Mouse (Mus musculus): ENCODE results near the gene Dnm2. TPM values are rescaled to one million over a fixed set of nuclear protein-coding genes. Genes with fewer than 3 reads are reported as not detected.

The Dnm2 gene
- polyA plus RNA-seq, 1 experiment from 2014 or later = 60.7 TPM

Small RNA genes within 50 kb of the gene (microRNA-seq; reads per million reads assigned to microRNA genes)
- gene Mir199a-1 = 0.65 reads per million

Other genes with a start within 250 kb of the Dnm2 start
- 39.3 and 43.6 TPM in 2 replicates for gene Keap1, start 185.5 kb upstream of the Dnm2 start, polyA plus RNA-seq (2014; fragmentation: Nextera tagmentation; extraction: Ambion mirVana)
- 3.9 and 4.1 TPM in 2 replicates for gene S1pr5, start 176.5 kb upstream of the Dnm2 start, polyA plus RNA-seq (2014; fragmentation: Nextera tagmentation; extraction: Ambion mirVana)
- gene Atg4d, start 159.6 kb upstream of the Dnm2 start, polyA plus RNA-seq (2014; fragmentation: Nextera tagmentation; extraction: Ambion mirVana) = 38.1 and 46.9 TPM in 2 replicates
- 11.2 and 15.6 TPM in 2 replicates for gene Kri1, start 136.9 kb upstream of the Dnm2 start, polyA plus RNA-seq (2014; fragmentation: Nextera tagmentation; extraction: Ambion mirVana)
- 107 and 112 TPM in 2 replicates for gene Cdkn2d, start 133.5 kb upstream of the Dnm2 start, polyA plus RNA-seq (2014; fragmentation: Nextera tagmentation; extraction: Ambion mirVana)
- 1.8 and 2.2 TPM in 2 replicates for gene Ap1m2, start 112.6 kb upstream of the Dnm2 start, polyA plus RNA-seq (2014; fragmentation: Nextera tagmentation; extraction: Ambion mirVana)
- 58.4 and 62.3 TPM in 2 replicates for gene Slc44a2, start 104.2 kb upstream of the Dnm2 start, polyA plus RNA-seq (2014; fragmentation: Nextera tagmentation; extraction: Ambion mirVana)
- 188 and 201 TPM in 2 replicates for gene Ilf3, start 57.0 kb upstream of the Dnm2 start, polyA plus RNA-seq (2014; fragmentation: Nextera tagmentation; extraction: Ambion mirVana)
- 39.3 and 39.7 TPM in 2 replicates for gene Qtrt1, start 13.1 kb upstream of the Dnm2 start, polyA plus RNA-seq (2014; fragmentation: Nextera tagmentation; extraction: Ambion mirVana)
- gene Tmed1, start 85.3 kb downstream of the Dnm2 start, polyA plus RNA-seq (2014; fragmentation: Nextera tagmentation; extraction: Ambion mirVana) = 46.3 and 51.1 TPM in 2 replicates
- 0.99 and 2.0 TPM in 2 replicates for gene AB124611, start 101.3 kb downstream of the Dnm2 start, polyA plus RNA-seq (2014; fragmentation: Nextera tagmentation; extraction: Ambion mirVana)
- 37.0 and 41.3 TPM in 2 replicates for gene Carm1, start 122.0 kb downstream of the Dnm2 start, polyA plus RNA-seq (2014; fragmentation: Nextera tagmentation; extraction: Ambion mirVana)
- gene Timm29, start 167.8 kb downstream of the Dnm2 start, polyA plus RNA-seq (2014; fragmentation: Nextera tagmentation; extraction: Ambion mirVana) = 74.0 and 83.0 TPM in 2 replicates
- gene Yipf2, start 167.9 kb downstream of the Dnm2 start, polyA plus RNA-seq (2014; fragmentation: Nextera tagmentation; extraction: Ambion mirVana) = 17.2 and 18.7 TPM in 2 replicates
- 136 and 138 TPM in 2 replicates for gene Smarca4, start 191.3 kb downstream of the Dnm2 start, polyA plus RNA-seq (2014; fragmentation: Nextera tagmentation; extraction: Ambion mirVana)